Mouse (Mus musculus) cerebellum, adult (tissue): ENCODE measurements at regions not wholly inside any gene's neighbourhood (a gene's known extent, or its start where the extent isn't known, plus 50 kb on each side); places are given as distances from the start of the nearest gene placed in this dataset.

Experiments used
- ATAC-seq: cut with Nextera tagmentation; 2 replicates; pipeline ENCODE4 v1.9.2; 2017; ENCODE audit warnings: mild to moderate bottlenecking, moderate library complexity, mixed read lengths; ENCODE audit not compliant: insufficient number of reproducible peaks, low FRiP score, low TSS enrichment

GRCm38 (mm10) chr1:33058010-33058409 lies 510.9 kb upstream of the Gm5415 start:
- ATAC-seq = no peak

DNA sequence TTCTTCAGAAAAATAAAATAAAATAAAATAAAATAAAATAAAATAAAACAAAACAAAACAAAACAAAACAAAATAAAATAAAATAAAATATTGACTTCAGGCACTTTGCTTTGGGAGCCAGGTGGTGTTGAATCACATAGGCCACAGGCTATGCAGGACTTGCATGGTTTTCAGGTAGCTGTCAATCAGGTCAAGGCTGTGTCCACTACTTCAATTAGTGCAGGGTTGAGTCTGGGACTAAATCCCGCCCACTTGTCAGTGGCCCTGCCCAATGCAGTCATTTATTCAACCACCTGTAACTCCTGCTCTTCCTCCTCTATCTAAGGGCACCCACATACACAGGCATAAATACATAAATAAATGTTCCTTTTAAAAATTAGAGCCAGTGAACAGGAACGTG lies 497.3 kb upstream of the Gm5415 start:
- ATAC-seq = no peak

- no peak for ATAC-seq
Measured at GRCm38 (mm10) chr1:33042424-33042823, 495.3 kb upstream of the Gm5415 start.

GRCm38 (mm10) chr1:33040740-33041139 lies 493.6 kb upstream of the Gm5415 start:
- ATAC-seq = no peak

DNA sequence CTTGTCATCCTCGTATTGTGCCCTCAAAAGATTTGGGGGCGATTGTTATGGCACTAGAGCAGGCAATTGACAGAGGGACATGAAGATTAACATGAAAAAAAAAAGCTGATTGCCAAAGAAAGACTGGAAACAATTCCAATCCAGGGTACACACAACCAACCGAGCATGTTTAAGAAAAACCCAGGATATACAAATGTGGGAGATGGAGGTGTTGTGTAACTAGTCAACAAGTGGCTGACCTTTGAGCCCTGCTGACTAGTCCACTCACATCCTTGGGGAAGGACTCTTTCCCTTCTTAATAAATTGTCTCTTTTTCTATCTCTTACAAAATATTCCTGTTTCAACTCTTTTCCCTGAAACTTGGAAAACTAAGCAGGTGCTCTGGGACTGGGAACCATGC lies 484.9 kb upstream of the Gm5415 start:
- no peak for ATAC-seq

DNA sequence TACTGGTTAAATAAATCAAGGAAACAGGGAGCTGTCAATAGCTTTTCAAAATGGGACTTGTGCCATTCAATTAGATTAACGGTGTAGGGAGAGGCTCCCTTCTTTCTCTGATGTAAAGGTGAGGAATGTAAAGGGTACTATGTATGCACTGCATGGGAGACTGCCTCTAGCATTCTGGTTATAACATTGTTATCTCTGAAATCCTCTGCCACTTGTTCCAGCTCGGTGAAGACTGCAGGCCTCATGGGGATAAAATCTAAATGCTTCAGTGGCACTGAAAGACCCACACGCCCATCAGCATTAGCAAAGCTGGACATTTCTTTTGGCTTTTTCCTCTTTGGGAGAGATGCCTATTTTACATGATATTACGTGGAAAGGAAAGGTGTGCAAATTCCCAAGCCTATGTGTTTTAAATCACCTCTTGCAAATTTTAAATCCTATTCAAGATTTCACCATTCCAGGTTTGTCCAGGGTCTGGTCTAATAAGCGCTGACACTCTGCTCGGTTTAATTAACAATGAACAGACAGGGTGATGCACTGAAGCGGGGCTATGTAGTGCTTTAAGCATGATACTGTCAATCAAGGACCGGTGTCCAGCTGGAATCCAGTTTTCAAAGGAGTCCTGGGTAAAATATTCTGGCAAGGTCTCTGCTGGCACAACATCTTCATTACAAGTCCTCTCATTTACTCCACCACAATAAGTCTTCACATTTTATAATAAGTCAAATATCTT lies 479.8 kb upstream of the Gm5415 start:
- ATAC-seq = no peak

DNA sequence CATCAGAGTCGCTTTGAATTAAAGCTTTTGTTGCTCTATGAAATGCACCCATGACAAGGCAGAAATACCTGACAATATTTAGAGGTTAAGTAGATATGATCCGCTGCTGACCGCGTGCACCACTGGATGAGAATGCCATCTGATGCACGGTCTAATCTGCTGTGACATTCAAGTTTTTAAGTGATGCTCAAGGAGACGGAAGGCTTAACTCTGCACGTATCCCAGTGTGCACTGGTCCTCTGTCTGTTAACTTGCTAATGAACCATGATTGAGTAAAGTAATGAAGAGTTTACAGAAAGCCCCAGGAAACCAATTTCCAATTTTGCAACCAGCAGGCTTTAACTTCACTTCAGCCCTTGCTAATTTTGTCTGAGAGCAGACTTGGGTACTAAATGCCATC lies 478.3 kb upstream of the Gm5415 start:
- no peak for ATAC-seq

GRCm38 (mm10) chr1:33022852-33023251 lies 475.8 kb upstream of the Gm5415 start:
- ATAC-seq = no peak

DNA sequence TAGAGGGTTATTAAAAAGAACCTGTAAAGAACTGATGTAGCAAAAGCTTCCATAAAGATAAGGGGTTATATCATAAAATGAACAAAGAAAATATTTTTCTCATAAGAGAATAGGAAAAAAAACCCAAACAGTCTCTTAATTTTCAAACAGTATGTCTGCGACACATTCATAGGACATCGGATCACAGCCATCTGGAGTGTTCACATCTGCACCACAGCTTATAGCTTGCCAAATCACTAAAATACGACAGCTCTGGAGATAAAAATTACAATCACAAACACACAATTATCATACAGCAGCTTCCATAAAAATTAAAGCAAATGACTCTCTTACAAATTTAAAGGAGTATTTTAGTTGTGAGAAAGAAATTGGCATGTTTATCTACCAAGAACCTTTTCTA lies 456.9 kb upstream of the Gm5415 start:
- ATAC-seq = no peak

GRCm38 (mm10) chr1:32964957-32965356 lies 417.9 kb upstream of the Gm5415 start:
- no peak for ATAC-seq

- ATAC-seq = no peak
Measured at GRCm38 (mm10) chr1:32959316-32959715, 412.2 kb upstream of the Gm5415 start.

DNA sequence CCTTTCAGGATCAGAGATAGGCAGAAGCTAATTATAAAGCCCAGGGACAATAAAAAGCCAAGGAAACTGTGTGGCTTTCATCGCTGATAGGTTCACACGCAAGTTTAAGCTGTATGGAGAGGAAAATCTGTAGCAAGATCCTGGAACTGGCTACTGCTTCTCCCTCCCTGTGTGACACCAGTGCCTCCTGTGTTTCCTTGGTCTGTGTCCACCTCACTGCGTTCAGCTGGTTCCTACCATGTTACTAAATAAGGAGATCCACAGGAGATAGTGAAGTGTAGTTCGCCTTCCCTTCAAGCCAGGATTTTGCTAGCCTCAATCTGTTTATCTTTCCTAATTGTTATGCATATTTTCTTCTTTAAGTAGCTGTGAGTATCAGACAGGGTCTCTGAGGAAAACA lies 399.2 kb upstream of the Gm5415 start:
- ATAC-seq = no peak

GRCm38 (mm10) chr1:32930381-32930780 lies 383.3 kb upstream of the Gm5415 start:
- no peak for ATAC-seq

- no peak for ATAC-seq
Measured at GRCm38 (mm10) chr1:32902437-32902836, 355.3 kb upstream of the Gm5415 start.

- ATAC-seq = no peak
Measured at GRCm38 (mm10) chr1:32887728-32888127, 340.6 kb upstream of the Gm5415 start.

GRCm38 (mm10) chr1:32872920-32873319 lies 325.8 kb upstream of the Gm5415 start:
- ATAC-seq = no peak

DNA sequence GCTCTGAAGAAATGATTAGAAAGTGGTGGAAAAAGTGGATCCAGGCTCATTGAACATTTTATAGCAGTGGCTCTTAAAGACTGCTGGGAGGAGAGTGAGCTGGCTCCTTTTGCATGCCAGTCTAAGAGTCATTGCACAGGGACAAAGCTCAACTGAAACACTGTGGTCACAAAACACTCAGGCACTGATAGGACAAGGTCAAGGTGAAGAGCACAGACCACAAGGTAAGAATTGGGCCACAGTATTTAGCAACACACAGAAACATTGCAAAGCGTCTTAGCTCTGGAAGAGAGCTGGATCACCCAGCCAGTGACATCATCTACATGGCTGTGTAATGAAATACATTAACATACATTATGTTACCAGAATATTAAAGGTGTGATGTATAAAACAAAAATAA lies 319.0 kb upstream of the Gm5415 start:
- ATAC-seq = no peak

DNA sequence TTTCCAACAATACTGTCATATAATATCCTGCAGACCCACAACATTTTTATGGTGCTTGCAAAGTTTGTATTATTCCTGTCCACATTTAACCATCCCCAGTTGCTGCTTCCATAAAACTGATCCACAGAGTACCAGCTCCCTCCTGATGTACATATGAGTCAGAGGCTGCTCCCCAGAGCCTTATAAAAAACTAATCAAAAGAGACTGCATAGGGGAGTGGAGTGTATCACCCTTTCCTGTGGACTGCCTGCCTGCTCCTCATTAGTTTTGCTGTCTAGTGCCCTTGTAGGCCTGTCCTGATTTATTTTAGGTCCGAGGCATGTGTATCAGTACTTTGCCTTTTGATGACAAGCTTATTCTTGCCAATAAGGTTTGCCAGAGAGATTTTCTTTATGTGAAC lies 310.9 kb upstream of the Gm5415 start:
- no peak for ATAC-seq
